Mouse (Mus musculus): Measurements from ENCODE around the gene Herpud2. TPM values are rescaled to one million over a fixed set of nuclear protein-coding genes. Genes with fewer than 3 reads are reported as not detected.

Herpud2 gene
- 25.3 and 31.6 TPM in 2 replicates for polyA plus RNA-seq (2014; fragmentation: Nextera tagmentation; extraction: Ambion mirVana)

DNA sequence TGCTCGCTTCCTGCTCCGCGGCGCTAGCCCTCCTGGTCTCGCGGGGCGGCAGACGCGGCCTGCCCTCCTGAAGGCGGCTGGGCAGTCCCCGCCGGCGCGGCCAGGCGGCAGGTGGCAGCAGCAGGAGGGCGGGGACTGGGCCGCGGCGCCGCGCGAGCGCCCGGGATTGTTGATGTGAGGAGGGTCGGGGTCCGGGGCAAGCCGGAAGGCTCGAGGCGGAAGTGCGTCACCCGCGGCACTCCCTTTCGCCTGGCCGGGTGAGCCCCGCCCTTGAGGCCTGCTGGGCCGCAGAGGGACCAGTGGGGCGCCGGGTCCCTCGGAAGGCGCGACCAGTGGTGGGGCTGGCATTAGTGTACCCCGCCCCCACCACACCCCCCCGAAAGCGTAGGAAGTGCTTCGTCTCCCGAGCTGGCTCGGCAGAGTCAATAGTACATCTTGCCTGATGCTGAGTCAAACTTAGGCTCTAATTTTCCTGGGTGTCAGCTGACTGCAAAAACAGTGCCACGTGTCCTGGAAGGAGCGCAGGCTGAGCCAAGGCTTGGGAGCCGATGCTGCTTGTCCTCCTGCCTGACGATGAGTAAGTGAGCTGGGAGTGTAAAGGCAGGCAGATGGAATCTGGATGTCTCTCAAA lies at the start of gene Herpud2:
Gene Herpud2, minus strand, starts transcription at position 210 of the 631 bp plus-strand sequence.
- H3K9me3 ChIP-seq (replicated peaks; ENCODE audit: control insufficient read depth, low read length), result no peaks in the 10 kb centered on the region
- DNase-seq (ENCODE audit: low spot score), result peak; percentile 95
- under 1% methylated on average over 47 of the region's 51 CpGs for WGBS
- H3K4me2 ChIP-seq (ENCODE audit: low read length), result peak within 1 kb of the TSS; percentile 82
- peak; percentile 98 for ATAC-seq
- H3K36me3 ChIP-seq (ENCODE audit: control insufficient read depth, insufficient read depth, low read length), result no peaks in the 10 kb centered on the region
- H3K4me1 ChIP-seq (ENCODE audit: control insufficient read depth, insufficient read depth, low read length), result peaks cover 25% of the 10 kb centered on the region
- H3K27ac ChIP-seq (ENCODE audit: low read depth, low read length), result peak within 1 kb of the TSS; percentile 99
- H3K4me3 ChIP-seq (ENCODE audit: low read depth, low read length), result peak within 1 kb of the TSS; percentile 94
- H3K9ac ChIP-seq (ENCODE audit: low read length), result peak within 1 kb of the TSS; percentile 97
- H3K27me3 ChIP-seq (replicated peaks; ENCODE audit: control insufficient read depth, insufficient read depth, low read length), result no peaks in the 10 kb centered on the region

GRCm38 (mm10) chr9:25200987-25201386 lies 49.4 kb upstream of the Herpud2 start:
- Histone ChIP-seq H3K4me1 (ENCODE audit: control insufficient read depth, insufficient read depth, low read length) (no peaks in the 10 kb centered on the region), H3K27ac (ENCODE audit: low read depth, low read length) (no peak overlapping the region), H3K36me3 (ENCODE audit: control insufficient read depth, insufficient read depth, low read length) (no peaks in the 10 kb centered on the region), H3K9ac (ENCODE audit: low read length) (no peak overlapping the region), H3K4me2 (ENCODE audit: low read length) (no peak overlapping the region), H3K27me3 (replicated peaks; ENCODE audit: control insufficient read depth, insufficient read depth, low read length) (no peaks in the 10 kb centered on the region), H3K4me3 (ENCODE audit: low read depth, low read length) (no peak overlapping the region), H3K9me3 (replicated peaks; ENCODE audit: control insufficient read depth, low read length) (no peaks in the 10 kb centered on the region)
- no peak for DNase-seq (ENCODE audit: low spot score)
- WGBS, result 97% methylated on average over 3 of the region's 3 CpGs
- ATAC-seq, result no peak

DNA sequence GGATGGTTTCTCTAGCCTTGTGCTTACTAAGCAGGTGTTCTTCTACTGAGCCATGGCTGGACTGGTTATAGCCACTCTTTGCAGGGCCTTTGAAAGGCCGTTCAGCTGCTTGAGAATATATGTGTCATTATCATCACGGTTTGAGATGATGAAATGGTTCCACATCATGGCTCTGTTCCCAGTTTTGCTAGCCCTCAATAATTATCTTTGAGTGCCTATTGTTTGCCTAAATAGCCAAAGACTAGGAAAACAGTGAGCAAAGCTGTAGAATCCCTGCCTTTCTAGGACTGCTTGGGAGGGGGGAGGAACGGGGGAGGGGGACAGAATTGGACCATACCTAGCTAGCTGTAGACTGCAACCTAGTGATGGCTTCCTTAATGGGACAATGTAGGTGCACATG lies 48.5 kb upstream of the Herpud2 start:
- Histone ChIP-seq H3K27me3 (replicated peaks; ENCODE audit: control insufficient read depth, insufficient read depth, low read length) (no peaks in the 10 kb centered on the region), H3K9ac (ENCODE audit: low read length) (no peak overlapping the region), H3K4me1 (ENCODE audit: control insufficient read depth, insufficient read depth, low read length) (no peaks in the 10 kb centered on the region), H3K4me3 (ENCODE audit: low read depth, low read length) (no peak overlapping the region), H3K9me3 (replicated peaks; ENCODE audit: control insufficient read depth, low read length) (no peaks in the 10 kb centered on the region), H3K36me3 (ENCODE audit: control insufficient read depth, insufficient read depth, low read length) (no peaks in the 10 kb centered on the region), H3K27ac (ENCODE audit: low read depth, low read length) (no peak overlapping the region), H3K4me2 (ENCODE audit: low read length) (no peak overlapping the region)
- WGBS, result 60% methylated on average over 3 of the region's 3 CpGs
- peak; percentile 53 for DNase-seq (ENCODE audit: low spot score)
- peak; percentile 70; the same call in 1 of the 2 replicates for ATAC-seq

DNA sequence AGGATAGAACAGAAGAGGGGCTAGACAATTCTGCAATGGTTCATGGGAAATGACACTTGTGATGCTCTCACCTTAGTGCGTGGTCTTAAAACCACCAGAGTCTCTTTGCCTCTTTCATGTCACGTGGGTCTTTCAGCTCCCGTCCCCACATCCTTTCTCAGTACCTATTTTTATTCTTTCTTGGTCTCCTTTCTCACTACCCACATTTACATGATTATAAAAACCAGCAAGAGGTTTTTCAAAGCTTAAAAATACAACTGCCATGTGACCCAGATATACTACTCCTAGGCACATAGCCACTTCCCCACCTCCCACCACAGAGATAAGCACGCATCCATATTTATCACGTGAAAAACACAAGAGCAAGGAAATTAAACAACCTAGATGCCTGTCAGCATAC lies 45.1 kb upstream of the Herpud2 start:
- ATAC-seq (no peak), DNase-seq (ENCODE audit: low spot score) (no peak)
- Histone ChIP-seq H3K27ac (ENCODE audit: low read depth, low read length) (no peak overlapping the region), H3K27me3 (replicated peaks; ENCODE audit: control insufficient read depth, insufficient read depth, low read length) (no peaks in the 10 kb centered on the region), H3K36me3 (ENCODE audit: control insufficient read depth, insufficient read depth, low read length) (no peaks in the 10 kb centered on the region), H3K4me1 (ENCODE audit: control insufficient read depth, insufficient read depth, low read length) (no peaks in the 10 kb centered on the region), H3K4me2 (ENCODE audit: low read length) (no peak overlapping the region), H3K9ac (ENCODE audit: low read length) (no peak overlapping the region), H3K4me3 (ENCODE audit: low read depth, low read length) (no peak overlapping the region), H3K9me3 (replicated peaks; ENCODE audit: control insufficient read depth, low read length) (no peaks in the 10 kb centered on the region)
- WGBS, result 88% methylated on average over 5 of the region's 5 CpGs

GRCm38 (mm10) chr9:25191612-25192011 lies 40.0 kb upstream of the Herpud2 start:
- no peak overlapping the region for H3K9ac ChIP-seq (ENCODE audit: low read length)
- 73% methylated on average over 2 of the region's 2 CpGs for WGBS
- H3K27ac ChIP-seq (ENCODE audit: low read depth, low read length), result no peak overlapping the region

GRCm38 (mm10) chr9:25186501-25186900 lies 34.9 kb upstream of the Herpud2 start:
- H3K4me2 ChIP-seq (ENCODE audit: low read length), result no peak overlapping the region
- no peaks in the 10 kb centered on the region for H3K9me3 ChIP-seq (replicated peaks; ENCODE audit: control insufficient read depth, low read length)
- 91% methylated on average over 4 of the region's 4 CpGs for WGBS

More at GRCm38 (mm10) chr9:25191612-25192011, 40.0 kb upstream of the Herpud2 start:
- Histone ChIP-seq H3K27me3 (replicated peaks; ENCODE audit: control insufficient read depth, insufficient read depth, low read length) (no peaks in the 10 kb centered on the region), H3K4me1 (ENCODE audit: control insufficient read depth, insufficient read depth, low read length) (no peaks in the 10 kb centered on the region), H3K36me3 (ENCODE audit: control insufficient read depth, insufficient read depth, low read length) (no peaks in the 10 kb centered on the region), H3K9me3 (replicated peaks; ENCODE audit: control insufficient read depth, low read length) (no peaks in the 10 kb centered on the region), H3K4me3 (ENCODE audit: low read depth, low read length) (no peak overlapping the region), H3K4me2 (ENCODE audit: low read length) (no peak overlapping the region)
- ATAC-seq, result no peak
- no peak for DNase-seq (ENCODE audit: low spot score)

GRCm38 (mm10) chr9:25185854-25186253 lies 34.2 kb upstream of the Herpud2 start:
- Histone ChIP-seq H3K27me3 (replicated peaks; ENCODE audit: control insufficient read depth, insufficient read depth, low read length) (no peaks in the 10 kb centered on the region), H3K36me3 (ENCODE audit: control insufficient read depth, insufficient read depth, low read length) (no peaks in the 10 kb centered on the region), H3K4me3 (ENCODE audit: low read depth, low read length) (no peak overlapping the region), H3K27ac (ENCODE audit: low read depth, low read length) (no peak overlapping the region), H3K9me3 (replicated peaks; ENCODE audit: control insufficient read depth, low read length) (no peaks in the 10 kb centered on the region), H3K4me1 (ENCODE audit: control insufficient read depth, insufficient read depth, low read length) (no peaks in the 10 kb centered on the region), H3K9ac (ENCODE audit: low read length) (no peak overlapping the region), H3K4me2 (ENCODE audit: low read length) (no peak overlapping the region)
- no peak for DNase-seq (ENCODE audit: low spot score)
- 48% methylated on average over 7 of the region's 7 CpGs for WGBS
- no peak for ATAC-seq

More at GRCm38 (mm10) chr9:25186501-25186900, 34.9 kb upstream of the Herpud2 start:
- H3K9ac ChIP-seq (ENCODE audit: low read length), result no peak overlapping the region
- H3K27ac ChIP-seq (ENCODE audit: low read depth, low read length), result no peak overlapping the region
- H3K27me3 ChIP-seq (replicated peaks; ENCODE audit: control insufficient read depth, insufficient read depth, low read length), result no peaks in the 10 kb centered on the region
- DNase-seq (ENCODE audit: low spot score), result no peak
- H3K36me3 ChIP-seq (ENCODE audit: control insufficient read depth, insufficient read depth, low read length), result no peaks in the 10 kb centered on the region
- H3K4me1 ChIP-seq (ENCODE audit: control insufficient read depth, insufficient read depth, low read length), result no peaks in the 10 kb centered on the region
- ATAC-seq, result no peak
- H3K4me3 ChIP-seq (ENCODE audit: low read depth, low read length), result no peak overlapping the region

DNA sequence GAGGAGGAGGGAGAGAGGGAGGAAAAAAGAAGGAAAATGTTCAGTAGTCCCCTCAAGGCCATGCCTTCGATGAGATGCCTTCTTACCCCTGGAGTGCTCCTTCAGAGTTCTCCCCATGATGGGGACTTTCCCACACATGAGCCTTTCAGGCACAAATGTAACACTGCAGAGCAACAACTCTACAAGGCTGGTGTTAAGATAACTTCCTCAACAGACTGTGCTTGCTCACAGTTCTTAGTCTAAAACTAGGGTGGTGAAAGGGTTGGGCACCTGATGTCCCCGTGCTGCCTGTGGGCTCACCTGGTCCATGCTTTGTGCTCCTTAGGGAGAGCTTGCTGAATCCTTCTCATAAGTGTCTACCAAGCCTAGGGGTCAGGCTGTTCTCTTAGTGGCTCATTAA lies 33.0 kb upstream of the Herpud2 start:
- ATAC-seq, result no peak
- Histone ChIP-seq H3K27ac (ENCODE audit: low read depth, low read length) (no peak overlapping the region), H3K9me3 (replicated peaks; ENCODE audit: control insufficient read depth, low read length) (no peaks in the 10 kb centered on the region), H3K27me3 (replicated peaks; ENCODE audit: control insufficient read depth, insufficient read depth, low read length) (no peaks in the 10 kb centered on the region), H3K4me1 (ENCODE audit: control insufficient read depth, insufficient read depth, low read length) (no peaks in the 10 kb centered on the region), H3K4me2 (ENCODE audit: low read length) (no peak overlapping the region), H3K36me3 (ENCODE audit: control insufficient read depth, insufficient read depth, low read length) (no peaks in the 10 kb centered on the region), H3K9ac (ENCODE audit: low read length) (no peak overlapping the region), H3K4me3 (ENCODE audit: low read depth, low read length) (no peak overlapping the region)
- DNase-seq (ENCODE audit: low spot score), result no peak
- 92% methylated on average over 2 of the region's 2 CpGs for WGBS

DNA sequence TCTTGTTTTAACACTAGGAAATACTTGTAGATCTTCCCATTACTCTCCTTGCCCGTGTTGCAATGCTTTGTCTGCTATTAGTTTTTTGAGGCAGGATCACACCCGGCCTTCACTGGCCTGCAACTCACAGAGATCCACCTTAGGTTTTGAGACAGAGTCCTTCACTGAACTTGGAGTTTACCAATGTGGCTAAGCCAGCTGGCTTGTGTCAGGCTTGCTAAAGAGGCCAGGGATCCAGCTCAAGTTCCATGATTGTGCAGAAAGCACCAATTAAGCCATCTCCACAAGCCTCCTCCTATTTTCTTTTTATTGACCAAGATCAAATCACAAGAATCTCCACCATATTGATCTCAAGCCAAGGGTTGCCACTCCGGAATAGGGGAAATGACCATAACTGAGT lies 26.4 kb upstream of the Herpud2 start:
- H3K27ac ChIP-seq (ENCODE audit: low read depth, low read length), result no peak overlapping the region
- H3K9me3 ChIP-seq (replicated peaks; ENCODE audit: control insufficient read depth, low read length), result no peaks in the 10 kb centered on the region
- H3K27me3 ChIP-seq (replicated peaks; ENCODE audit: control insufficient read depth, insufficient read depth, low read length), result no peaks in the 10 kb centered on the region
- WGBS, result 87% methylated on average over 3 of the region's 3 CpGs
- H3K9ac ChIP-seq (ENCODE audit: low read length), result no peak overlapping the region
- no peak overlapping the region for H3K4me3 ChIP-seq (ENCODE audit: low read depth, low read length)
- H3K36me3 ChIP-seq (ENCODE audit: control insufficient read depth, insufficient read depth, low read length), result no peaks in the 10 kb centered on the region
- peaks cover 4% of the 10 kb centered on the region; the same call in 1 of the 2 replicates for H3K4me1 ChIP-seq (ENCODE audit: control insufficient read depth, insufficient read depth, low read length)
- ATAC-seq, result no peak
- H3K4me2 ChIP-seq (ENCODE audit: low read length), result no peak overlapping the region
- DNase-seq (ENCODE audit: low spot score), result no peak

Data from forebrain, embryonic 14.5 days (tissue).